Mouse (Mus musculus) frontal cortex, adult 2 months (tissue): ENCODE measurements at regions not wholly inside any gene's neighbourhood (a gene's known extent, or its start where the extent isn't known, plus 50 kb on each side); places are given as distances from the start of the nearest gene placed in this dataset.

Experiments used
- DNase-seq, 2 experiments: peaks; one replicate each; pipeline ENCODE4 v3.0.0; 2022; ENCODE audit warnings: low spot score in 1 of 2; ENCODE audit errors: extremely low spot score in 1 of 2

- DNase-seq, result no peak
Measured at GRCm38 (mm10) chr15:13302672-13303071, 129.2 kb upstream of the Cdh6 start.

- DNase-seq, result no peak
Measured at GRCm38 (mm10) chr15:13296967-13297366, 123.5 kb upstream of the Cdh6 start.

- no peak for DNase-seq
Measured at GRCm38 (mm10) chr15:13289064-13289463, 115.6 kb upstream of the Cdh6 start.

GRCm38 (mm10) chr15:13287878-13288277 lies 114.4 kb upstream of the Cdh6 start:
- DNase-seq, result no peak

GRCm38 (mm10) chr15:13285355-13285754 lies 111.9 kb upstream of the Cdh6 start:
- DNase-seq, result no peak

- DNase-seq, result no peak
Measured at GRCm38 (mm10) chr15:13284219-13284618, 110.7 kb upstream of the Cdh6 start.

GRCm38 (mm10) chr15:13283106-13283505 lies 109.6 kb upstream of the Cdh6 start:
- DNase-seq, result no peak

GRCm38 (mm10) chr15:13276909-13277235 lies 103.4 kb upstream of the Cdh6 start:
- no peak for DNase-seq

- DNase-seq, result no peak
Measured at GRCm38 (mm10) chr15:13276225-13276908, 102.9 kb upstream of the Cdh6 start.

- no peak for DNase-seq
Measured at GRCm38 (mm10) chr15:13275326-13275725, 101.9 kb upstream of the Cdh6 start.

- DNase-seq, result no peak
Measured at GRCm38 (mm10) chr15:13274366-13275067, 101.0 kb upstream of the Cdh6 start.

- DNase-seq, result no peak
Measured at GRCm38 (mm10) chr15:13246053-13246696, 72.7 kb upstream of the Cdh6 start.

- DNase-seq, result no peak
Measured at GRCm38 (mm10) chr15:13244306-13244705, 70.8 kb upstream of the Cdh6 start.

- no peak for DNase-seq
Measured at GRCm38 (mm10) chr15:13243561-13243960, 70.1 kb upstream of the Cdh6 start.

- DNase-seq, result no peak
Measured at GRCm38 (mm10) chr15:13240931-13241330, 67.5 kb upstream of the Cdh6 start.

GRCm38 (mm10) chr15:13236869-13237507 lies 63.5 kb upstream of the Cdh6 start:
- no peak for DNase-seq

- no peak for DNase-seq
Measured at GRCm38 (mm10) chr15:13232567-13233259, 59.2 kb upstream of the Cdh6 start.

GRCm38 (mm10) chr15:13231550-13231949 lies 58.1 kb upstream of the Cdh6 start:
- no peak for DNase-seq

GRCm38 (mm10) chr15:13228125-13228524 lies 54.6 kb upstream of the Cdh6 start:
- DNase-seq, result no peak
